Mouse (Mus musculus): ENCODE measurements at regions not wholly inside any gene's neighbourhood (a gene's known extent, or its start where the extent isn't known, plus 50 kb on each side); places are given as distances from the start of the nearest gene placed in this dataset.

- TF ChIP-seq EP300 (IDR thresholded peaks at IDR 0.05; ENCODE audit: low read depth) (no peak), CTCF (IDR thresholded peaks at IDR 0.05; ENCODE audit: low read depth) (no peak)
- DNase-seq (ENCODE audit: low spot score) (no peak), ATAC-seq (ENCODE audit: insufficient read depth, low read depth) (no peak)
- Histone ChIP-seq H3K4me3 (ENCODE audit: low read depth, low read length) (no peak overlapping the region), H3K9me3 (replicated peaks; ENCODE audit: control insufficient read depth, low read length) (no peaks in the 10 kb centered on the region), H3K36me3 (replicated peaks; ENCODE audit: control insufficient read depth, insufficient read depth, low read length) (no peaks in the 10 kb centered on the region), H3K4me2 (ENCODE audit: low read depth, low read length) (no peak overlapping the region), H3K27me3 (ENCODE audit: control insufficient read depth, insufficient read depth, low read length) (no peaks in the 10 kb centered on the region), H3K9ac (replicated peaks; ENCODE audit: low read depth, low read length) (no peak overlapping the region), H3K27ac (ENCODE audit: low read depth) (no peak overlapping the region), H3K4me1 (ENCODE audit: control insufficient read depth, insufficient read depth) (no peaks in the 10 kb centered on the region)
- WGBS, result 55% methylated on average over 7 of the region's 7 CpGs
Measured at GRCm38 (mm10) chr16:24313544-24314326, 79.6 kb upstream of the Lpp start.

- H3K36me3 ChIP-seq (replicated peaks; ENCODE audit: control insufficient read depth, insufficient read depth, low read length), result no peaks in the 10 kb centered on the region
- no peak for DNase-seq (ENCODE audit: low spot score)
- TF ChIP-seq CTCF (IDR thresholded peaks at IDR 0.05; ENCODE audit: low read depth) (no peak), EP300 (IDR thresholded peaks at IDR 0.05; ENCODE audit: low read depth) (no peak)
- WGBS, result 92% methylated on average over 1 of the region's 1 CpGs
- H3K4me3 ChIP-seq (ENCODE audit: low read depth, low read length), result no peak overlapping the region
- no peak overlapping the region for H3K9ac ChIP-seq (replicated peaks; ENCODE audit: low read depth, low read length)
- no peaks in the 10 kb centered on the region for H3K27me3 ChIP-seq (ENCODE audit: control insufficient read depth, insufficient read depth, low read length)
- no peak for ATAC-seq (ENCODE audit: insufficient read depth, low read depth)
- no peaks in the 10 kb centered on the region for H3K4me1 ChIP-seq (ENCODE audit: control insufficient read depth, insufficient read depth)
- H3K4me2 ChIP-seq (ENCODE audit: low read depth, low read length), result no peak overlapping the region
- no peak overlapping the region for H3K27ac ChIP-seq (ENCODE audit: low read depth)
- H3K9me3 ChIP-seq (replicated peaks; ENCODE audit: control insufficient read depth, low read length), result no peaks in the 10 kb centered on the region
Measured at GRCm38 (mm10) chr16:24305391-24305790, 87.9 kb upstream of the Lpp start.

- DNase-seq (ENCODE audit: low spot score) (no peak), ATAC-seq (ENCODE audit: insufficient read depth, low read depth) (no peak)
- TF ChIP-seq CTCF (IDR thresholded peaks at IDR 0.05; ENCODE audit: low read depth) (no peak), EP300 (IDR thresholded peaks at IDR 0.05; ENCODE audit: low read depth) (no peak)
- WGBS, result 45% methylated on average over 3 of the region's 3 CpGs
- H3K9ac ChIP-seq (replicated peaks; ENCODE audit: low read depth, low read length), result no peak overlapping the region
- H3K4me1 ChIP-seq (ENCODE audit: control insufficient read depth, insufficient read depth), result peaks cover 8% of the 10 kb centered on the region; the same call in 1 of the 2 replicates
- no peak overlapping the region for H3K27ac ChIP-seq (ENCODE audit: low read depth)
- H3K27me3 ChIP-seq (ENCODE audit: control insufficient read depth, insufficient read depth, low read length), result no peaks in the 10 kb centered on the region
- H3K4me3 ChIP-seq (ENCODE audit: low read depth, low read length), result no peak overlapping the region
- no peaks in the 10 kb centered on the region for H3K36me3 ChIP-seq (replicated peaks; ENCODE audit: control insufficient read depth, insufficient read depth, low read length)
- H3K4me2 ChIP-seq (ENCODE audit: low read depth, low read length), result no peak overlapping the region
- no peaks in the 10 kb centered on the region for H3K9me3 ChIP-seq (replicated peaks; ENCODE audit: control insufficient read depth, low read length)
Measured at GRCm38 (mm10) chr16:24296790-24297189, 96.5 kb upstream of the Lpp start.

GRCm38 (mm10) chr16:24295626-24296440, 97.5 kb upstream of the Lpp start:
- WGBS, result 37% methylated on average over 7 of the region's 7 CpGs
- Histone ChIP-seq H3K36me3 (replicated peaks; ENCODE audit: control insufficient read depth, insufficient read depth, low read length) (no peaks in the 10 kb centered on the region), H3K4me1 (ENCODE audit: control insufficient read depth, insufficient read depth) (peaks cover 8% of the 10 kb centered on the region; the same call in 1 of the 2 replicates), H3K4me2 (ENCODE audit: low read depth, low read length) (no peak overlapping the region), H3K9me3 (replicated peaks; ENCODE audit: control insufficient read depth, low read length) (no peaks in the 10 kb centered on the region), H3K9ac (replicated peaks; ENCODE audit: low read depth, low read length) (no peak overlapping the region), H3K27me3 (ENCODE audit: control insufficient read depth, insufficient read depth, low read length) (no peaks in the 10 kb centered on the region), H3K4me3 (ENCODE audit: low read depth, low read length) (no peak overlapping the region), H3K27ac (ENCODE audit: low read depth) (no peak overlapping the region)
- DNase-seq (ENCODE audit: low spot score) (no peak), ATAC-seq (ENCODE audit: insufficient read depth, low read depth) (no peak)
- TF ChIP-seq CTCF (IDR thresholded peaks at IDR 0.05; ENCODE audit: low read depth), result no peak
- no peak for TF ChIP-seq EP300 (IDR thresholded peaks at IDR 0.05; ENCODE audit: low read depth)

- no peak overlapping the region for H3K9ac ChIP-seq (replicated peaks; ENCODE audit: low read depth, low read length)
- no peaks in the 10 kb centered on the region for H3K4me1 ChIP-seq (ENCODE audit: control insufficient read depth, insufficient read depth)
- ATAC-seq (ENCODE audit: insufficient read depth, low read depth) (no peak), DNase-seq (ENCODE audit: low spot score) (peak; percentile 16)
- no peaks in the 10 kb centered on the region for H3K36me3 ChIP-seq (replicated peaks; ENCODE audit: control insufficient read depth, insufficient read depth, low read length)
- 32% methylated on average over 3 of the region's 3 CpGs for WGBS
- H3K27ac ChIP-seq (ENCODE audit: low read depth), result no peak overlapping the region
- no peak for TF ChIP-seq CTCF (IDR thresholded peaks at IDR 0.05; ENCODE audit: low read depth)
- TF ChIP-seq EP300 (IDR thresholded peaks at IDR 0.05; ENCODE audit: low read depth), result no peak
- no peak overlapping the region for H3K4me2 ChIP-seq (ENCODE audit: low read depth, low read length)
- H3K4me3 ChIP-seq (ENCODE audit: low read depth, low read length), result no peak overlapping the region
- no peaks in the 10 kb centered on the region for H3K9me3 ChIP-seq (replicated peaks; ENCODE audit: control insufficient read depth, low read length)
- no peaks in the 10 kb centered on the region for H3K27me3 ChIP-seq (ENCODE audit: control insufficient read depth, insufficient read depth, low read length)
Measured at GRCm38 (mm10) chr16:24284215-24284614, 109.1 kb upstream of the Lpp start.

Measured in heart, postnatal 0 days (tissue).